Mouse (Mus musculus) testis, postnatal 10 days (tissue): Measurements from ENCODE around the gene Wwox.

Experiments used
- DNase-seq: peaks from one replicate; pipeline ENCODE4 v3.0.0; 2021; ENCODE audit warnings: low spot score

Gene Wwox

GRCm38 (mm10) chr8:114600196-114600595 is 160.7 kb downstream of the Wwox start:
- no peak for DNase-seq

DNA sequence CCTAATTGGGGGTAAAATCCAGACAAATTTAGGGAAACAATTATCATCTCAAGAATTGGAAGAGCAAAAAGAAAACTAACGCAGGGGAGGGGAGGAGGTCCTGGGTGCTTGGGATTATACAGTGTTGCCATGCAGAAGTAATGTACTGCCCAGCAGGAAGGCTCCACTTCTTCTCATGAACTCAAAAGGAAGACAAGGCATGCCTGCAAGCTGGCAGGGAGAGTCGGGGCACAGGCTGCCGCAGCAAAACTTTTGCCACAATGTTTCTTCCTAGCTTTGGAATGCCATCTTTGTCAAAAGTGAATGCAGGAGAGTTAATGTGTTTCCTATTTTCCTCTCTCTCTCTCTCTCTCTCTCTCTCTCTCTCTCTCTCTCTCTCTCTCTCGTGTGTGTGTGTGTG is 163.6 kb downstream of the Wwox start:
- no peak for DNase-seq

DNA sequence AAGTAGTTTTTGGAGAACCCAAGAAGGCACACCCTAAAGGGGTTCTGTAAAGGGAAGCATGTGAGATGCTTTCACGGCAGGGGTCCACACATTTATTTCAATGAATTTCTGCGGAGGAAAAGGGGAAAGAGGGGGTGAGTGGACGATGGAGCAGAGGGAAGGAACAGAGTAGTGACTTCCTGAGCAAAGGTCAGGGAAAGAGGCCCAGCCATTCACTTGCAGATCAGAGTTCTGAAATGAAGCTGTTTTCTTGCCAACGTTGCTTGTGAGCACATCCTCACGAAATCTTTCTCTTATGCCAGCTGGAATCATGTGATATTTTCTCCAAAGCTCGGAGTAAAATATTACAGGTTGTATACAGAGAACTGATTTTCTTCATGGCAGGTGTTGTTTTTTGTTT is 164.1 kb downstream of the Wwox start:
- DNase-seq, result no peak

GRCm38 (mm10) chr8:114604315-114604714 is 164.9 kb downstream of the Wwox start:
- DNase-seq, result no peak

GRCm38 (mm10) chr8:114605651-114606050 is 166.2 kb downstream of the Wwox start:
- DNase-seq, result no peak

DNA sequence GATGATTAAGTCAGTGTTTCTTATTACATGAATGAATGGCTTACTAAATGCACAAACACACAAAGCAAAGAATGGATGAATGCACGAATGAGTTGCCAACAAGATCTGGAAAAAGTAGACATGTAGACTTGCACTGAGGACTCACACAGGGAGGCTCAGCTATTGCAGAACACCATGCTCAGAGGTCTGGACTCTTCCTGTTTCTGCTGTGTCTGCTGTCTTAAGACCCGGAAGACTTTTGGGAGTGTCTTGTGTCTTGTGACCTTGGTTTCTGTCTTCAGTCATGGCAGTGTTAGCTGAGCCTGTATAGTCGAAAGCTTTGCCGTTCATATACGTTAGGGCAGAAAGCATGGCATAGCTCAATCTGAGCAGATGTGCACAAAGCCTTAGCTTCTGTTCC is 169.9 kb downstream of the Wwox start:
- DNase-seq, result no peak

DNA sequence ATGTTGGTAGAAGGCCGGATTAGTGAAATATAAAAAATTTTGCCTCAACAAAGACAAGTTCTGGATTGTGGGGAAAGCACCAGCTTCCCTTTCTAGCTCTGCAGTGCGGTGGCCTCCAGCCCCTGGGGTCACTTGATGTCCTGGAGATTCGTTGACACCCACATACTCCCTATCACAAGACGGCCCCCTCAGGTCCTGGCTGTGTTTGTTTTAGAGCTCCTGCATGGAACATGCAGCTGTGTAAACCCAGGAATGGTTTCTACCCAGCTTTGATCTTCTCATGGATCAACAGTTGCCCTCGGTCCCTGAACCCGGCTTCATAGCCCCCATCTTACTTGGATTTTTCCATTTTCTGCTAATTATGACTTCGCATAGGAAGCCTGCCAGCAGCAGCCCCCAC is 171.6 kb downstream of the Wwox start:
- no peak for DNase-seq

DNA sequence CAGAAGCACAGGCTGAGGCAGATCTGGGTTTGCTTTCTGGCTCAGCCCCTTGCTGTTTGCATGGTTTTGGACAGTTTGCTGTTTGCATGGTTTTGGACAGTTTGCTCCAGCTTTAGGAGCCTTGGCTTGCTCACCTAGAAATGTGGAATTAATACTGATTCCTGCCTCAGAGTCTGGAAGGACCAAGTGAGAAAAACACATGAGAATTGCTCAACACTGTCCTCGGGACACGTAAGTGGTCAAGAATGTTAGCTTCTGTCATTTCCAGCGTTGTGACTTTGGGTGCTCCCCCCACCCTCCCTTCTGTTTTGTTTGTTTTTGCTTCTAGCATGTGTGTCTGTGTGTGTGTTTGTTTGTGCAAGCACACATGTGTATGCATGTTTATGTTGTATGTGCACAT is 172.6 kb downstream of the Wwox start:
- DNase-seq, result no peak

GRCm38 (mm10) chr8:114615413-114615812 is 176.0 kb downstream of the Wwox start:
- no peak for DNase-seq

DNA sequence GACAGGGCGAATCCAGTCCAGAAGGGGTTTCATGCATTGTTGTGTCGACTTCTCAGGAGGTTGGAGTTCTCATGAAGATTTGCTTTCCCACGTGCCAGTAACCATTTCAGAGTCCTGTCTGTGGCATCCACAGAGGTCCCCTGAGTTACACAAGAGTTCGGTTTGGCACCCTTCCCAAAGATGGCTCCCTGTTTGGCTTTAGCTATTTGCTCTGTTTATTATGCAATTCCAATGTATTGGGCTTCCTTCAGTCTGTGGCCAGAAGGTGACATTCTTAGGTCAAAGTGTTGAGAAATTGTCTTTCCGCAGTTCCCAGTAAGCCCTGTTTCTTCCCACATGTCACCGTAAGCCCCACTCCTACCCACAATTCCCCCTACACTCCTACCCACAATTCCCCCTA is 176.5 kb downstream of the Wwox start:
- no peak for DNase-seq

- no peak for DNase-seq
Observed at GRCm38 (mm10) chr8:114618908-114619508, 179.6 kb downstream of the Wwox start.

DNA sequence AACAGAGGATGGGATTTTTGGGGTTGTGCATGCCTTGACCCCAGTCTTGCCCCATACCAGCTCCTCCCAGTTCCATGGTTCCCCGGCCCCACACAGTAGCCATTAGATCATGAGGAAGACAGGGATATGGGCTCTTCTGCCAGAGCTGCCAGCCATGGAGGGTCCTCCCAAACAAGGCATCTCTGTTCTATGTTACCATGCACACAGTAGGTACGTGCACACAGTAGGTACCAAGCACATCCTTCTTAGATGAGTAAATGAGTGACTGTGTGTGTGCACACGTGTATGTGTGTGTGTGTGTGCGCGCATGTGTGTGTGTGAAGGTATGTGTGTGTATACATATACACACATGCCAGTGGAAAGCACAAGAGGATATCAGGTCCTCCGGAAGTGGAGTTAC is 185.9 kb downstream of the Wwox start:
- no peak for DNase-seq

GRCm38 (mm10) chr8:114626897-114627296 is 187.4 kb downstream of the Wwox start:
- DNase-seq, result no peak

DNA sequence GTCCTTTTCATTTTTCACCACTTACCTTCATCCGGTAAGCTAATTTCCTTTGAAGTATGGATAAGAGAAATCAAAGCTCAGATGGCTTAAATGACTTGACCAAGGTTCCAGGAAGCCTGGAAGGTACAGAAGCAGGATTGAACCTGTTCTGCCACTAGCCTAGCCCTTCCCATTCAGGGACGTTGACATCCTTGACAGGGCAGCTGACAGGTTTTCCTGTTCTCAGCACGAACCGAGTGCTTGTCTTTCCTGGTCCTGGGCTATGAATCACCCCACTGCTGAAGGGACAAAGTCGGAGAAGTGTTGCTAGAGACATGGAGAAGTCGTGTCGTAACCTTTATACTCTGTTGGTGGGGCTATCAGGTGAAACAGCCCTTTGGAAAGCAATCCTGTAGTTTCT is 190.3 kb downstream of the Wwox start:
- no peak for DNase-seq

- no peak for DNase-seq
Observed at GRCm38 (mm10) chr8:114631087-114631486, 191.6 kb downstream of the Wwox start.

- DNase-seq, result no peak
Observed at GRCm38 (mm10) chr8:114634151-114634550, 194.7 kb downstream of the Wwox start.

DNA sequence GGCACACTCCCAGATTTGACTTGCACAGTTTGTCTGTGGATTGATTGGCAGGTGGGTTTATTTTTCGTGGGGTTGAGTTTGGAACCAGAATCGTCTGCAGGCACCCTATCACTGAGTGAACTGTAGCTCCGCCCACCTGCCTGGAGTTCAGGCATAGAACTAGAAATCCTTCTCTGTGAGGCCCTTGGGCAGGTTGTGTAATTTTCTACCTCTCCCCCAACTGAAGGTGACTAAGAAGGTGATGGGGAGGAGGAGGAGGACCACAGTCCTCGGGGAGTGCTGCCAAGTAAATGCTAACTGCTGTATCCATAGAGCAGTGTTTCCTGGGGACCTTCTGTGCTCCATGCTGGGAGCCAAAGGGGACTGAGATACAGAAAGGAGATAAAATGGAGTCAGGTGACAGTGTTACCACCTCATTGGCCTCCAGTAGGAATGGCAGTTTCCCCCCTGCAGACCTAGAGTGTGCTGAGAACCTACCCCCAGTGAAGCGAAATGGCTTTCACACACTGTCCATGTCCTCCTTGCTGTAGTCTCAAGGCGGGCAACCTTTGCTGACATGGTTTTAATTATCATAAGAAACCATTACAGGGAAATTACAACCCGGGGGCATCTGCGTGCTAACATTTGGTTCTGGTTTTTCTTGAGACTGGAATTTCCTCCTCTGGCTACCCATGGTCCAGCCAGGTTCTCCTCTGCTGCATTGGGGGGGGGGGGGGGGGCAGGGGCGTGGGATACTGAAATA is 195.4 kb downstream of the Wwox start:
- no peak for DNase-seq

DNA sequence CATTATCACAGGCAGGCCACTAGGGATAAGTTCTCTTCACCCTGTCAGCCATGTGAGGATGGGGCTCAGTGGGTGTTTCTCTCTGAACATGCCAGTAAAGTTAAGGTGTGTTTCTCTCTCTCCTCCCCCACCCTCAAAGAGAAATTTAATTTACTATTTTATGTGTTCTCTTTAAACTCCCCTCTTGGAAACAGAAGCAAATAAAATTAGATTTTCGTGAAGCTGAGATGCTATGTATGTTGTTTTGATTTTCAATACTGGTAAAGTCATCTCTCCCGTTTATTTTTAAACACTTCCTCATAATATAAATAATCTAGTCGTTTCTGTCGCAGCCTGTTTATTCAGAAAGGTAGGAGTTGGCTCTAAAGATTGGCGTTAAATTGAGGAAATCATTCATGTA is 196.9 kb downstream of the Wwox start:
- DNase-seq, result no peak

DNA sequence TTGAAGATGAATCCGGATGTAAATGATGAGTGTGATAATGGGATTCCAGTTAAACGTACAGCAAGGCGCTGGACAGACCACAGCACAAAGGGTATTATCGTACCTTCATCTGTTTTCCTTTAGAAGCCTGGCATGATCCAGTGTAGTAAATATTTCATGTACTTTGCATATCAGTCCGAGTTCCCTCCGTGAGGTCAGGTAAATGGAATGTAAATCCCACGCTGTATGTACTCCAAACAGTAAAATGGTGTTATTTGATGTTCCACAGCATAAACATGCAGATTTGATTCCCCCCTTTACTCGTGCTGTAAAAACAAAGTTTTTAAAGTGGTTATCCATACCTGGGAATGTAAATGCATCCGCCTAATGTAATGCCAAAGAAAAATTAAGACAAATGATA is 202.4 kb downstream of the Wwox start:
- DNase-seq, result no peak

- DNase-seq, result no peak
Observed at GRCm38 (mm10) chr8:114650789-114651188, 211.3 kb downstream of the Wwox start.

DNA sequence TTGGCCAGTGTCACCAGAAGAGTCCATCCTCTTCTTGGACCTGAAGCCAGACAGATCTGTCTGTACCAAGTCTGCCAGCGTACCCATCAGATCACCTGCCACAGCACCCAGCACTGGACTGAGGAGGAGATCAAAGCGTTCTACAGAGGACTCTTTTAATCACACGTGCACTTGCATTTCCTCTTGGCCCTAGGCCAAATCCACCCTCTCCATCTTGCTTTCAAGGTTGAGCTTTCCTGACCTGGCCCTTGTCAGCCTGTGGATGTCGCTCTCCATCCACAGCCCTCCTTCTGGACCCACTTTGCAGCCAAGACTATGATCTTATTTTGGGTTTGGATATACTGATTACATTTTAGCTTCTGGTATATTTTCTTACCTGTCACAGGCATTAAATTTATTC is 218.3 kb downstream of the Wwox start:
- peak; percentile 71 for DNase-seq

- DNase-seq, result no peak
Observed at GRCm38 (mm10) chr8:114658475-114658874, 219.0 kb downstream of the Wwox start.

- no peak for DNase-seq
Observed at GRCm38 (mm10) chr8:114663053-114663452, 223.6 kb downstream of the Wwox start.

GRCm38 (mm10) chr8:114665521-114665920 is 226.1 kb downstream of the Wwox start:
- DNase-seq, result no peak
